Mouse (Mus musculus): Measurements from ENCODE around the gene Tbata. TPM values are rescaled to one million over a fixed set of nuclear protein-coding genes. Genes with fewer than 3 reads are reported as not detected.
A peak's percentile ranks its signal among the peaks of the same experiment; 100 is the strongest.

Tbata gene
- 0.16 and 0.25 TPM in 2 replicates for polyA plus RNA-seq (2016; fragmentation: Nextera tagmentation; extraction: Ambion mirVana)

DNA sequence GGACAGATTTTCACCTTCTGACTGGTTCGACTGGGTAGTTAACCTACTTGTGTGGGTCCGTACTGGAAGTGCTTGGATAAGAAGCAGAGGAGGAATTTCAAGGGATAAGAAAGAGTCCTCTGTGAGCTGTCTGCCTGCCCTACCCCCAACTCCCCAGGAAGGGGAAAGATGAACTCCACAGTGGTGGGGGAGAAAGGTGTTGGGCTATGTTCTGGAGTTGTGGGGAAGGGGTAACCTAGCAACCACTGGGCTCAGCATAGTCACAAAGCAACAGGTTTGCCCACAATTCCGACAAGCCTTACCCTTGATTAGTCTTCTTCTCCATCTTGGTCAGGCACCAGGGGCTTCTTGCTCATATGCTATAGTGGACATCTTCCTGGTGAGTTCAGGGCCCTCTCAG, at the start of gene Tbata:
TSS of gene Tbata (plus strand) at position 301 of the 400 bp plus-strand sequence.
- H3K4me1 ChIP-seq (replicated peaks): peaks cover 15% of the 10 kb centered on the region
- H3K27me3 ChIP-seq (ENCODE audit: insufficient read depth, poor library complexity, severe bottlenecking): peaks cover 23% of the 10 kb centered on the region
- H3K9me3 ChIP-seq: no peaks in the 10 kb centered on the region
- WGBS: 71% methylated on average over 3 of the region's 3 CpGs
- H3K36me3 ChIP-seq: no peaks in the 10 kb centered on the region
- H3K4me3 ChIP-seq: no peak within 1 kb of the TSS
- no peak within 1 kb of the TSS for H3K27ac ChIP-seq
- no peak for DNase-seq (ENCODE audit: low spot score)

DNA sequence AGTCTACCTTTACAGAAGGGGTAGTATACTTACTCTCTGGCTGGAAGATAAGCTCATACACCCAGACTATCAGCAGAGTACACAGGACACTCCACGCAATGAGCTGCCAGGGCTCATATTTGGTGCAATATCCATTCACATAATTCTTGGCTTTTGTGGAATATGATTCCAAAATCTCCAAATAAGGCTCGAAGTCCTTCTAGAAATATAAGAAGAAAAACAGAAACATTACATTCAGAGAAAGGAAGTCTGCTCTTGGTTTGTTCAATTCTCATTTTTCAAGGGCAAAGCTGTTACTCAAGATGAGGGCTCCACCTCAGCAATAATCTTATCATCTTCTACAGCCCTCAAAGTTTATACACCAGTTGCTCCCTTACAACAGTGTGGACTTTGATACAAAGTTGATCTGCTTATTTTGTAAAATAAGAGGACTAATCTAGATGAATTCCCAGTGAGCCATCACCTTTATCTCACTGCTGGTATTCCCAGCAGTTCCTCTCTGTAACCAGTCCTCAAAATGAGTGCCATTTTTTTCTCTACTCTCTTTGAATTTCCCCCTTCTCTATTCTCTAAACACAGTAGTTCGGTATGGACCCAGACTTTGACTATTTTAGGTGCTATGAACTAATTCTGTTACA, 48.4 kb upstream of the Tbata start:
- Histone ChIP-seq H3K36me3 (peaks cover 47% of the 10 kb centered on the region), H3K27ac (no peak overlapping the region), H3K4me1 (replicated peaks) (no peaks in the 10 kb centered on the region), H3K9me3 (no peaks in the 10 kb centered on the region), H3K27me3 (ENCODE audit: insufficient read depth, poor library complexity, severe bottlenecking) (no peaks in the 10 kb centered on the region), H3K4me3 (no peak overlapping the region)
- no peak for DNase-seq (ENCODE audit: low spot score)
- 90% methylated on average over 3 of the region's 3 CpGs for WGBS

DNA sequence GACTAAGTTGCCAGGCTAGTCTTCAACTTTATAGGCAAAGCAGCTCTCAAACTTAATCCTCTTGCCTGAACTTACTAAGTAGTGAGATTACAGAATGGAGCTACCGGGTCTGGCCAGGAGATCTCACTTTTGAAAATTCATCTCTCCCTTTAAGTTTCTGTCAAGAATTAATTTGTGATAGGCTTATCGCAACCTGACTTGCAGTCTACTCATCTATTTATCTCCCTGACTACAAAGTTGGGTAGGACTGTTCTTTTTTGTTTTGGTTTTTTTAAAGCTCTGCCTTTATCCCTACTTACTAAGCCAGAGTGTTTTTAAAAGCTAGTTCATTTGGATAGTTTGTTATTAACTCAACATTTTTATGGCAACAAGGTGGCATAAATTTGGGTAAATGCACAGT, 47.3 kb upstream of the Tbata start:
- H3K27me3 ChIP-seq (ENCODE audit: insufficient read depth, poor library complexity, severe bottlenecking): no peaks in the 10 kb centered on the region
- no peaks in the 10 kb centered on the region for H3K9me3 ChIP-seq
- no peaks in the 10 kb centered on the region for H3K4me1 ChIP-seq (replicated peaks)
- WGBS: 97% methylated on average over 2 of the region's 2 CpGs
- H3K27ac ChIP-seq: no peak overlapping the region
- DNase-seq (ENCODE audit: low spot score): no peak
- no peak overlapping the region for H3K4me3 ChIP-seq
- peaks cover 38% of the 10 kb centered on the region for H3K36me3 ChIP-seq

DNA sequence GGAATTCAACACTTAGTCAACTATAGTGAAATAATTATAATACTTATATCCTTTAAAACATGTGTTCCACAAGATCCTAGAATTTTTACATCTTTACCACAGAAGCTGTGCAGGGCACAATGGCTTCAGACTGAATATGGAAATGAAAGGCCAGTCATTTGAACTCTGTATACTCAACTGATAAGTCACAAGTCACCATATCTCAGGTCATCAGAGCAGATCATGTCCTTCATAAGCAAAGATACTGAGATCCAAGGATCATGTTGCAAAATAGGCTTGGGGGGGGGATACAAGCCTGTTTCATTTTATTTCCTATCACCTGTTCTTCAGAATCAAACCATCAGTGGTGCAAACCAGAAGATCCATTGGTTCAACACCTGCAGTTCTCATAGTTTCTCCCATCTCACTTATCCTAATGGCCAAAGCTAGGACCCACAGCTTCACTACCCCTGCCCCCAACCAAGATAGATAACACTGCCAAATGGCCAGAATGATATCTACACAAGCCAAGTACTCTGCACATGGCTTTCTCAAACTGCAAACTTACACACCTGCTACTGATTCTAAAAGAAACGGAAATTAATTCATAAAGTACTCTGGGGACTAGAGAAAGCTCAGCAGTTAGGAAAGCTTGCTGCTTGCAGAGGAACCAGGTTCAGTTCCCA, 42.9 kb upstream of the Tbata start:
- DNase-seq (ENCODE audit: low spot score): no peak
- WGBS: 85% methylated on average over 1 of the region's 1 CpGs

DNA sequence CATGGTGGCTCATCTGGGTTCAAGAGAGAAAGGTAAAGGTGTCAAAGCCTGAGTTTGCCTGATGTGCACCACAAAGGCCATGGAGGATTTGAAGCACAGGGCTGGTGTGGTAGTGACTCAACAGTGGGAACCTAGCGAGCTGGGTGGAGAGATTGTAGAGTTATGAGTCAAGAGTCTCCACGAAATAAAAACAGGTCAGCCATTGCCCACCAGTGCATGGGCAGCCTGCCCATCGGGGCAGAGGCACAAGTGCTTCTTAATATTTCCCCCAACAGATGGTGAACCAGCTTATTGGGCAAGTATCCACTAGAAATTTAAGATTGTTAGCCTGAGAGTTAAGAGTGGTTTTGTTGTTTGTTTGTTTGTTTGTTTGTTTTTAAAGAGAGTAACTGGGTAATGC, 40.8 kb upstream of the Tbata start:
- Histone ChIP-seq H3K36me3 (peaks cover 16% of the 10 kb centered on the region), H3K27ac (no peak overlapping the region), H3K4me1 (replicated peaks) (no peaks in the 10 kb centered on the region), H3K27me3 (ENCODE audit: insufficient read depth, poor library complexity, severe bottlenecking) (no peaks in the 10 kb centered on the region), H3K4me3 (no peak overlapping the region), H3K9me3 (no peaks in the 10 kb centered on the region)
- no peak for DNase-seq (ENCODE audit: low spot score)
- 80% methylated on average over 3 of the region's 3 CpGs for WGBS

More for the DNA sequence above, 42.9 kb upstream of the Tbata start:
- no peak overlapping the region for H3K4me3 ChIP-seq
- H3K9me3 ChIP-seq: no peaks in the 10 kb centered on the region
- no peaks in the 10 kb centered on the region for H3K4me1 ChIP-seq (replicated peaks)
- peaks cover 13% of the 10 kb centered on the region for H3K36me3 ChIP-seq
- H3K27ac ChIP-seq: no peak overlapping the region
- H3K27me3 ChIP-seq (ENCODE audit: insufficient read depth, poor library complexity, severe bottlenecking): no peaks in the 10 kb centered on the region

DNA sequence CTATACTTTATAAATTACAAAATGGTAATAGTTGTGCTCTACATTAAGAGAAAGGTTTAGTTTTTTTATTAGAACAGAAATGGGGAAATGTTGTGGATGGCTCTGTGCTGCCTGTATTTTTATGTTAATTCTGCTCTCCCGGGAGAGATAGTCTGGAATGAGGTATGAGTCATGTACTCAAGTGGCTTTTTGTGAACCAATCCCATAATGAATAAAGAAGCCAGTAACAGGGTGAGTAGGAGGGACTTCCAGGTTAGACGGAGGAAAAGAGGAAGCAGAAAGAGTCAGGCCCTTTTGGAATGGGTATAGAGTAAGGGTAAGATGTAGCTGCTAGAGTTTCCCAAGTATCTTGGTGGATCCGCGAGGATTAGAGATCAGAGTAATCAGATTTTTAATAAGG, 37.7 kb upstream of the Tbata start:
- H3K36me3 ChIP-seq: peaks cover 7% of the 10 kb centered on the region
- no peak overlapping the region for H3K4me3 ChIP-seq
- no peaks in the 10 kb centered on the region for H3K27me3 ChIP-seq (ENCODE audit: insufficient read depth, poor library complexity, severe bottlenecking)
- no peak for DNase-seq (ENCODE audit: low spot score)
- H3K27ac ChIP-seq: no peak overlapping the region
- H3K4me1 ChIP-seq (replicated peaks): no peaks in the 10 kb centered on the region
- 86% methylated on average over 4 of the region's 4 CpGs for WGBS
- H3K9me3 ChIP-seq: no peaks in the 10 kb centered on the region

DNA sequence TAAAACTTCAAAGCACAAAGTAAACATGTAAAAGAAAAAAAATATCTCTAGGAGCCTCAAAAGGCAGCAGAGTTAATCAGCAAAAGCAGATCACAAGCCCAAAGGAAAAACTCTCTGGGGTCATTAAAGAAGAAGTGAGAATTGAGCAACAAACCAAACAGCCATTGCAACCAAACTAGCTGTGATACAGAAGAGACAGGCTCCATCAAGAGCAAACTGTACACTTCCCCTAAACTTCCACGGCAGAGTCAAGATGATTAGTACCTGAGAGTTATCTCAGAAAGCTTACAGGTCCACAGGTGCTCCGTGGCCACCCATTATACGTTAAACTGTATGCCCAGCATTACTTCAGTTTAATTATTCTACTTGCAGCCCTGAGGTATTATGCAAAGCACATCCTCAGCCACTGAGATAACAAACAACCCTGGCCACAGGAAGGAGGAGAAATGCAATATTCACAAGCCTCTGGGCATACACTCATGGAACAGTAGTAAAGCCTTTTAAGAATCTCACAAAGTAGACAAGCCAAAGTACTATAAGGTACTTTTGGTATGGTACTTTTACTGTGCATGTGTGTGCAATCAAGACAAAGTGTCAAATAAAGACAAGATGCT, 36.4 kb upstream of the Tbata start:
- Histone ChIP-seq H3K4me1 (replicated peaks) (no peaks in the 10 kb centered on the region), H3K4me3 (no peak overlapping the region), H3K9me3 (no peaks in the 10 kb centered on the region), H3K27me3 (ENCODE audit: insufficient read depth, poor library complexity, severe bottlenecking) (no peaks in the 10 kb centered on the region), H3K36me3 (peaks cover 12% of the 10 kb centered on the region), H3K27ac (no peak overlapping the region)
- 65% methylated on average over 3 of the region's 3 CpGs for WGBS
- no peak for DNase-seq (ENCODE audit: low spot score)

DNA sequence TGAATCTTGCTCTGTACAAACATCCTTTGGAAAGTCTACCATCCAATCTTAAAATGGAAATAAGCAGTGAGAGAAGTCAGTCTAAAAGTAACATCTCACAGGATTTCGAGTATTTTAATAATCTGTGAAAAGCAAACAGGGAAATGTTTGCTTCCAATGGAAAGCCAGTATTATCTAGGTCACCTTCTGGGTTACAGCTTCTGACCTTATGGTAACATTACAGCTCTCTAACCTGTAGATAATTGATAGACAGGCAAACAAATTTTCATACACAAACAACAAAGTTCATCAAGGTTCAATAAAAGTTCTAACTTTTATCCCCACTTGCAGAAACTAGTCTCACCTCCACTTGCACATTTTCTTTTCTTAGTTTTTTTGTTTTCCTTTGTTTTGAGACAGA, 34.2 kb upstream of the Tbata start:
- Histone ChIP-seq H3K4me3 (no peak overlapping the region), H3K4me1 (replicated peaks) (no peaks in the 10 kb centered on the region), H3K27ac (no peak overlapping the region), H3K27me3 (ENCODE audit: insufficient read depth, poor library complexity, severe bottlenecking) (no peaks in the 10 kb centered on the region), H3K9me3 (no peaks in the 10 kb centered on the region), H3K36me3 (peaks cover 7% of the 10 kb centered on the region)
- 77% methylated on average over 1 of the region's 1 CpGs for WGBS
- DNase-seq (ENCODE audit: low spot score): no peak

DNA sequence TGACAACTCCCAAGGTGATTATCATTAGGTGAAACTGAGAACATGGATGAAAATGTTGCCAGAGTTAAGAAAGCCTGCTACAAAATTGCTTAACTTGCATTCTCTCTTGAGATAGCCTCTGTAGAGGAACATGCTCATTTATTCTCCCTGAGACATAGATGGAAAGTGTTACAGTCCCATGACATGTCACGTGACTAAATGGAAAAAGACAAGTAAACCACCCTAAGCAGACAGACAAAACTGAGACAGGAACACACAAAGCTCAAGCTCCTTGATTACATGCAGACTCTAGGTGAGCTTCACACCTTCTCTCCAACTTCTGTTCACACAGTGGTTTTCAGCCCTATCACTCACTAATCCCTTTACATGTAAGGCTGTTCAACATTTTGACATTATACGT, 28.4 kb upstream of the Tbata start:
- Histone ChIP-seq H3K9me3 (no peaks in the 10 kb centered on the region), H3K27me3 (ENCODE audit: insufficient read depth, poor library complexity, severe bottlenecking) (no peaks in the 10 kb centered on the region), H3K27ac (no peak overlapping the region), H3K4me3 (no peak overlapping the region), H3K4me1 (replicated peaks) (peaks cover 29% of the 10 kb centered on the region), H3K36me3 (peaks cover 6% of the 10 kb centered on the region; the same call in 1 of the 2 replicates)
- WGBS: 94% methylated on average over 2 of the region's 2 CpGs
- DNase-seq (ENCODE audit: low spot score): no peak

DNA sequence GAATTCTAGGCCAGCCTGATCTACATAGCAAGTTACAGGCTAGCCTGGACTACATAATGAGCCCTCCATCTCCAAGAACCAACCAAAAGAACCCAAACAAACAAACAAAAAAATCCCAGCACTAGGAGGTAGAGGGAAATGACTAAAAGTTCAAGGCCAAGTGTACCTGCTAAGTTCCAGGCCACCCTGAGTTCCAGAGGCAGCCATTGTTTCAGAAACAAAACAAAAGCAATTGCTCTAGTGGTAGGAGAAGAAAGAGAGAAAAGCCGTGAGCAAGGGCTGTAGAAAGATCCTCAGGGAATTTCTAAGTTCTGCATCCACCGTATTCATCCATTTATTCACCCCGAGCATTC, 26.0 kb upstream of the Tbata start:
- no peaks in the 10 kb centered on the region for H3K27me3 ChIP-seq (ENCODE audit: insufficient read depth, poor library complexity, severe bottlenecking)
- H3K36me3 ChIP-seq: 0 out of 2 replicates have a peak, but pooled peaks cover 2% of the 10 kb centered on the region
- H3K9me3 ChIP-seq: no peaks in the 10 kb centered on the region
- DNase-seq (ENCODE audit: low spot score): no peak
- WGBS: 0% methylated on average over 3 of the region's 3 CpGs
- H3K4me1 ChIP-seq (replicated peaks): peaks cover 30% of the 10 kb centered on the region
- H3K4me3 ChIP-seq: peak overlapping the region; percentile 96
- H3K27ac ChIP-seq: peak overlapping the region; percentile 94

DNA sequence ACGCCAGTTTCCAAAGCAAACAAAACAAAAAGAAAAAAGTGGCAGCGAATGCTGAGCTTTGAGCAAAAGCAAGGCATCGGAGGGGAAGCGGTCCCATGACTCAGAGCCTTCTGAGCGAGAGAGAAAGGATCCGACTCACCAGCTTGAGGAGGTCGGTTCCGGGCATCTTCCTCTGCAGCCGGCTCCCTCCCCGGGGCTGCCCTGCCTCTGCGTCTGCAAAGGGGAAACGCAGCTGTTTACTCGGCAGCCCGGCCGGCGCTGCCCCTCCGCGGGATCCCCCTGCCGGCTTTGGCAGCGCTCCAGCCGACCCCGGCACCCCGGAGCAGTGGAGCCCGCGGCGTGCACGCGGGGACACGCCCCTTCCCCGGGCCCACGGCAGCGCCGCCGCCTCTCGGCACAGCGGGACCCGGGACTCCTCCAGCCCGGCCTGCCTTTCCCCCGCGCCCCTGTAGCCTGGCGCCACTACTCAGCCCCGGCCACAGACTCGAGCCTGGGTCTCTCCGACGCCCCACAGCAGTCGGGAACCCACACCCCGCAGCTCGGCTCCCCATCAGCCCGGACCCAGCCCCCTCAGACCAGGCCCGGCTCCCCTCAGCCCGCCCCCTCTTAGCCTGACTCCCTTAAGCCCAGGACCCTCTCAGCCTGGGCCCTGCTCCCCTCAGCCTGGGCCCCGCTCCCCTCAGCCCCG, 25.5 kb upstream of the Tbata start:
- peak; percentile 73 for DNase-seq (ENCODE audit: low spot score)
- Histone ChIP-seq H3K9me3 (no peaks in the 10 kb centered on the region), H3K4me3 (peak overlapping the region; percentile 96), H3K27me3 (ENCODE audit: insufficient read depth, poor library complexity, severe bottlenecking) (no peaks in the 10 kb centered on the region), H3K4me1 (replicated peaks) (peaks cover 30% of the 10 kb centered on the region), H3K27ac (peak overlapping the region; percentile 94), H3K36me3 (0 out of 2 replicates have a peak, but pooled peaks cover 2% of the 10 kb centered on the region)
- under 1% methylated on average over 53 of the region's 53 CpGs for WGBS

DNA sequence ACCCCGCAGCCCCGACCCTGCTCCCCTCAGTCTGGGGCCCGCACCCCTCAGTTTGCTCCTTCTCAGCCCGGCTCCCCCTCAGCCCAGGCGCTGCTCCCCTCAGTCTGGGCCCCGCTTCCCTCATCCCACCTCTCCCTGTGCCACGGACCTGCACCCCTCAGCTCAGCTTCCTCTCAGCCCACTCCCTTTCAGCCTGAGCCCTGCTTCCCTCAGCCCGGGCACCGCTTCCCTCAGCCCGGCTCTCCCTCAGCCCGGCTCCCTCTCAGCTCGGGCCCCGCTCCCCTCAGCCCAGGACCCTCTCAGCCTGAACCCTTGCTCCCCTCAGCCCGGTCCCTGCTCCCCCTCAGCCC, 25.0 kb upstream of the Tbata start:
- Histone ChIP-seq H3K9me3 (no peaks in the 10 kb centered on the region), H3K4me3 (peak overlapping the region; percentile 96), H3K36me3 (0 out of 2 replicates have a peak, but pooled peaks cover 2% of the 10 kb centered on the region), H3K27me3 (ENCODE audit: insufficient read depth, poor library complexity, severe bottlenecking) (no peaks in the 10 kb centered on the region), H3K27ac (peak overlapping the region; percentile 94), H3K4me1 (replicated peaks) (peaks cover 30% of the 10 kb centered on the region)
- DNase-seq (ENCODE audit: low spot score): no peak
- 1% methylated on average over 12 of the region's 14 CpGs for WGBS

Data from hindbrain, embryonic 10.5 days (tissue).